Mouse (Mus musculus) kidney, postnatal 0 days (tissue): ENCODE measurements around the gene Cirbp. TPM values are rescaled to one million over a fixed set of nuclear protein-coding genes. Genes with fewer than 3 reads are reported as not detected.

Experiments used
- ATAC-seq: fragments of 200-750 bp; cut with Nextera tagmentation; replicated peaks from 2 replicates; pipeline ENCODE4 v1.8.0; 2017; ENCODE audit warnings: low read depth, moderate number of reproducible peaks, moderate TSS enrichment, moderate library complexity; ENCODE audit not compliant: low FRiP score
- DNase-seq: peaks from one replicate; pipeline ENCODE4 v3.0.0-alpha.2; 2016; ENCODE audit warnings: low spot score
- H3K27ac ChIP-seq: fragments of 300-500 bp; sonication (generic); 2 replicates; pipeline ENCODE4 v1.5.1; 2014; ENCODE audit warnings: mild to moderate bottlenecking
- H3K27me3 ChIP-seq: fragments of 300-500 bp; sonication (generic); 2 replicates; pipeline ENCODE4 v1.6.1; 2014; ENCODE audit warnings: low read length, mixed read lengths; ENCODE audit not compliant: insufficient read depth
- H3K36me3 ChIP-seq: fragments of 300-500 bp; sonication (generic); 2 replicates; pipeline ENCODE4 v1.6.1; 2014; ENCODE audit warnings: low read length, mixed read lengths; ENCODE audit not compliant: insufficient read depth
- H3K4me1 ChIP-seq: fragments of 300-500 bp; sonication (generic); replicated peaks from 2 replicates; pipeline ENCODE4 v1.6.1; 2014; ENCODE audit warnings: antibody characterized with exemption, low read length, mixed read lengths; ENCODE audit not compliant: insufficient read depth
- H3K4me2 ChIP-seq: fragments of 300-500 bp; sonication (generic); 2 replicates; pipeline ENCODE4 v1.6.1; 2014; ENCODE audit warnings: mild to moderate bottlenecking, low read length, moderate library complexity, mixed read lengths
- H3K4me3 ChIP-seq: fragments of 300-500 bp; sonication (generic); replicated peaks from 2 replicates; pipeline ENCODE4 v1.5.1; 2014; ENCODE audit warnings: low read depth, low read length
- H3K9ac ChIP-seq: fragments of 300-500 bp; sonication (generic); 2 replicates; pipeline ENCODE4 v1.6.1; 2014; ENCODE audit warnings: low read depth, low read length
- H3K9me3 ChIP-seq: fragments of 300-500 bp; sonication (generic); replicated peaks from 2 replicates; pipeline ENCODE4 v1.6.1; 2016; ENCODE audit warnings: low read length, inconsistent platforms, mixed read lengths
- CTCF ChIP-seq: IDR thresholded peaks from 2 replicates; pipeline ENCODE4 v1.5.1; 2016; ENCODE audit warnings: antibody characterized with exemption, low read depth, mild to moderate bottlenecking, moderate library complexity
- WGBS: fragments of 180-500 bp; shearing (Covaris S2); extraction: QIAGEN DNeasy Blood & Tissue Kit; methylation state at CpG from one replicate; pipeline ENCODE4 v1.1.7; 2014; 5-methylcytosine and 5-hydroxymethylcytosine counted together
- polyA plus RNA-seq: library from polyadenylated mRNA; unstranded; fragments of >200 nt; fragmentation: Nextera tagmentation; extraction: Ambion mirVana; gene quantifications from 2 replicates; pipeline ENCODE4 v1.2.1, GENCODE M21; 2015

Gene Cirbp
- polyA plus RNA-seq, 1 experiment from 2014 or later, result 317 TPM

DNA sequence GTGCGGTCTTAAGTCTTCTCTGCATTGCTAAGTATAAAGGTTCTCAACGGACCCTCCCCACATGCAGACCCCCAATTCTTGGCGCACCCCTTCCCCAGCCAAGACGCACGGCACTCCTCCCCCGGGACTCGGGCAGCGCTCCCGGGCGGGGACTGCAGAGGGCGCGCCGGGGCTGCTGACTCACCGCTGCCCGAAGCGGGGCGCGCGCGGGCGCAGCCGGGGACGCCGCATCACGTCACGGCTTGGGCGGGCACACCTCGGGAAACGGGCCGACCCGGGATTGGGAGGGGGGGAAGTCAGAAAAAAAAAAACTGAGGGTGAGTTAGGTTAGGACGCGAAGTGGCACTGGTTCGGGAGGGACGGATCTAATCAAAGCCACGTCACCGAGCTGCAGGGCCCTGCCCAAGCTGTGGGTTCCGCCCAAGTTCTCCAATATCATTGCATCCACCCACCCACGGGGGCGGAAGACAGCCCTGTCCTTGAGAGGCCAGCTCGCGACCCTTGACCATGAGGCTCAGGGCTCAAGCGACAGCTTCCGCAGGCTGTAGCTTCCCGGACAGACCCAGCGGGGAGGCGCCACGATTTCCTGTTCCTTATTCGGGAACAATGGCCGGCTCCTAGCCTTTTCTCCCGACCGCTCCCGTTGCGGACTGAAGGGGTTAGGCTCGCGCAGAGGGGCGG lies 17.0 kb upstream of the Cirbp start:
- H3K4me1 ChIP-seq, result peaks cover 31% of the 10 kb centered on the region; the same call in 1 of the 2 replicates
- TF ChIP-seq CTCF, result peak; percentile 67
- DNase-seq (peak; percentile 95), ATAC-seq (peak; percentile 45)
- peak overlapping the region; percentile 58 for H3K4me2 ChIP-seq
- H3K36me3 ChIP-seq, result peaks cover 38% of the 10 kb centered on the region
- no peaks in the 10 kb centered on the region for H3K27me3 ChIP-seq
- peak overlapping the region; percentile 77 for H3K9ac ChIP-seq
- peak overlapping the region; percentile 99 for H3K4me3 ChIP-seq
- H3K9me3 ChIP-seq, result no peaks in the 10 kb centered on the region
- WGBS, result under 1% methylated on average over 57 of the region's 57 CpGs
- H3K27ac ChIP-seq, result peak overlapping the region; percentile 100

DNA sequence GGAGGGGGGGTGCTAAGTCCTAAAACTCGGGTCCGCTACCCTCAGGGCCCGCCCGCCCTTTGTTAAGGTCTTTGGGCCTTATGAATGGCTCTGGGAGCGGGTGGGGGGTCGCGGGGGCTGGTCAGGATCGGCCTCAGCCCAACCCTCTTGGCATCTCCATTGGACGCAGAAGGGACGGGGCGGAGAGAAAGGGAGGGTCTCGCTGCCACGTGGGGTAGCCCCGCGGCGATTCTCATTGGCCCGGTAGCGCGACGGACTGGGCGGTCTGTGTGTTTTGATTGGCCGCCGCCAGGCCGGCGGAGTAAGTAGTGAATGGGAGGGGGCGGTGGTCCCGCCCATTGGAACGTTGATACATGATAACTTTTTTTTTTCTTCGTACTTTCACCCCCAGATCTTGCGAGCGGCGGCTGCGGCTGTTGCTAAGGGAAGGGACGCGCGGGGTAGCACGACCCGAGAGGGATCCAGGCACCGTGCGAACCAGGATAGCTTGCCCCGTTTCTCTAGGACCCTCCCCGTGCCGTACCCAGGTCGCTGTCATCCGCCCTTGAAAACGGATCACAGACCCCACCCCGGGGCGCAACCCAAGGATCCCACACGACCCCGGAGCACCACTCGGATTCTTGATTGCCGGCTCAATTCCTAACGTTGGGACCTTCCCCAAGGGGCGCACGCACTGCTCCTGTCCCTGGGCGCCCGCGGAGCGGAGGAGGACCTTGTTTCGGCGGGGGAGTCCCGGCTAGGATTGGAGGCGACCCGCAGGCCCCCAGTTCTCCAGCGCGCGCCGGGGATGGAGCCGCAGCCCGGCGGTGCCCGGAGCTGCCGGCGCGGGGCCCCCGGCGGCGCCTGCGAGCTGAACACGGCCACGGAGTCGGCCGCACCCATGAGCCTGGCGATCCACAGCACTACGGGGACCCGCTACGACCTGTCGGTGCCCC lies 16.2 kb upstream of the Cirbp start:
- peaks cover 39% of the 10 kb centered on the region; the same call in 1 of the 2 replicates for H3K4me1 ChIP-seq
- DNase-seq (peak; percentile 99), ATAC-seq (peak; percentile 70)
- peaks cover 38% of the 10 kb centered on the region for H3K36me3 ChIP-seq
- H3K27ac ChIP-seq, result peak overlapping the region; percentile 100
- TF ChIP-seq CTCF, result no peak
- WGBS, result 1% methylated on average over 78 of the region's 88 CpGs
- no peaks in the 10 kb centered on the region for H3K27me3 ChIP-seq
- peak overlapping the region; percentile 99 for H3K4me3 ChIP-seq
- H3K4me2 ChIP-seq, result peak overlapping the region; percentile 69
- H3K9ac ChIP-seq, result peak overlapping the region; percentile 98
- H3K9me3 ChIP-seq, result no peaks in the 10 kb centered on the region

DNA sequence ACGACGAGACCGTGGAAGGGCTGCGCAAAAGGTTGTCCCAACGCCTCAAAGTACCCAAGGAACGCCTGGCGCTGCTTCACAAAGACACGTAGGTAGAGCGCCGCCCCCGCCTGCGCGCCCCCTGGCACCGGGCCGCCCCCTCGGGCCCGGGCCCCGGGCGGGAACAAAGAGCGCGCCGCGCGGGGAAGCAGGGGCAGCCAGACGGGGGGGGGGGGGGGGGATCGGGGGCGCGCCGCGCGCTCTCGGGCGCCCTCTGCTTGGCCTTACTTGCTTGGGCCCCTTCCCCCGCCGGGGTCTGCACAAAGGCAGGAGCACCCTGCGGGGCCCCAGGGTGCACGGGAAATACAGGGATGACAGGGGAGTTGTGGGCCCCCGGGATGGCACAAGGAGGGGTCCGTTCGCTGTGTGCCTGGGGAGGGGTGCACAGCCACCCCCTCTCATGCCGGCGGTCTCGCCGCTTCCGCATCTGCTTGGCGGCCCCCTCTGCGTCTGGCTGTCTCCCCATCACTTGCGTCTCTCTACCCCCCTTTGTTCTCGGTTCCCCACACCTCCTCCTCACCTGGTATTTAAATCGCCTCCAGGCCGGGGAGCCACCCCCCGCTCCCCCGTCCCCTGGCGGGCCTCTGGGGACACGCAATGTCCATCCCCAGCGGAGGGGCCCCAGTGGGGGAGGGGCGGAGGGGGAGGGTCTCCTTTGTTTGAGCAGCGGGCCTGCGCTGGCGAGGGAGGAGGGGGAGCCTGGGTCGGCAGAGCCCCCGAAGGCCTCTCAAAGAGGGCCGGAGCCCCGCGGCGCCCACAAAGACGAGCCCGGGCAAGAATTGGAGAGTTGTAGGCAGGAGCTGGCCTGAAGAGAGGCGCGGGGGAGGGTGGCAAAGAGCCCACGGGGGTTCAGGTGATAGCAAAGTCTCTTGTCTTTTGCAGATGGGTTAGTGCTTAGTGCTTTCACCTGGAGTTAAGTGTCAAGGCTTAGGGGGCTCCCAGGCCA lies 15.3 kb upstream of the Cirbp start:
- peaks cover 39% of the 10 kb centered on the region for H3K36me3 ChIP-seq
- peak overlapping the region; percentile 99 for H3K4me3 ChIP-seq
- peak overlapping the region; percentile 69 for H3K4me2 ChIP-seq
- peaks cover 48% of the 10 kb centered on the region for H3K4me1 ChIP-seq
- DNase-seq, result peak; percentile 66
- H3K9me3 ChIP-seq, result no peaks in the 10 kb centered on the region
- peak overlapping the region; percentile 100 for H3K27ac ChIP-seq
- H3K9ac ChIP-seq, result peak overlapping the region; percentile 98
- TF ChIP-seq CTCF, result no peak
- 1% methylated on average over 55 of the region's 71 CpGs for WGBS
- ATAC-seq, result no peak
- H3K27me3 ChIP-seq, result no peaks in the 10 kb centered on the region

DNA sequence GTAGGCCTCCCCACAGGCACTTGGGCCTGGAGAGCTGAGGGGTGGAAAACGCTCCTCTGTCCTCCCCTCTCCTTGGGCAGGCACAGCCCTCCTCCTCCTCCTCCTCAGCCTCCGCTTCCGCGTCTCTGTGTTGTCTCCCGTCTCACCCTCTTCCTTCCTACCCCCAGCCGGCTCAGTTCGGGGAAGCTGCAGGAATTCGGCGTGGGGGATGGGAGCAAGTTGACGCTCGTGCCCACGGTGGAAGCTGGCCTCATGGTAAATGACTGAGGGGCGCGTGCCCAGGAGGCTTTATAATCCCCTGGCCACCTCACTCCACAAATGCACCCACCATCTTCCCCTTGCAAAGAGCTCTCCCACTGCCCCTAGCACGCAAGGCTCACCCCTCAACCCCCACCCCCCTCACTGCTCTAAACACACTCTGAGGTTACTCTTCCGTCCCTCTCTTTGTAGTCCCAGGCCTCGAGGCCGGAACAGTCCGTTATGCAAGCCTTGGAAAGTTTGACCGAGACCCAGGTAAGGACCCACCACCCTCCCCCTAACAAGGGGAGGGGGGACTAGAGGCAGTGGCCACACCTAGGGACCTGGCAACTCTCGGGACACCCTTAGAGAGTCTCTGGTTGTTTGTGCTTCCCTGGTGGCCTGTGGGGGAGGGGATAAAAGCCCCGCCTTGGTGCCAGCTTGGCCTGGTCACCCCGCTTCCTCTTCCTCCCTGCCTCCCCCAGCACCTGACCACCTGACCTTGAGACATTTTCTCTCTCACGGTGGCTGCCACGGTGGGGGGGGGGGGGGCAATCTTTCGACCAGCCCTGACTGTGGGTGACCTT lies 14.4 kb upstream of the Cirbp start:
- peaks cover 56% of the 10 kb centered on the region for H3K4me1 ChIP-seq

More for the DNA sequence above, 14.4 kb upstream of the Cirbp start:
- Histone ChIP-seq H3K4me2 (peak overlapping the region; percentile 69), H3K36me3 (peaks cover 43% of the 10 kb centered on the region), H3K9ac (peak overlapping the region; percentile 98), H3K27me3 (no peaks in the 10 kb centered on the region), H3K27ac (peak overlapping the region; percentile 100), H3K4me3 (peak overlapping the region; percentile 99), H3K9me3 (no peaks in the 10 kb centered on the region)
- ATAC-seq, result no peak
- peak; percentile 83 for DNase-seq
- TF ChIP-seq CTCF, result no peak
- WGBS, result 0% methylated on average over 26 of the region's 26 CpGs
